Mouse (Mus musculus) midbrain, embryonic 15.5 days (tissue): Measurements from ENCODE around the gene Agmo. TPM values are rescaled to one million over a fixed set of nuclear protein-coding genes. Genes with fewer than 3 reads are reported as not detected.

ENCODE experiments used
- ATAC-seq: fragments of 200-750 bp; cut with Nextera tagmentation; replicated peaks from 2 replicates; pipeline ENCODE4 v1.8.0; 2017; ENCODE audit warnings: moderate TSS enrichment
- H3K27ac ChIP-seq: fragments of 300-500 bp; sonication (generic); 2 replicates; pipeline ENCODE4 v1.5.1; 2015; ENCODE audit warnings: mild to moderate bottlenecking, inconsistent platforms
- H3K27me3 ChIP-seq: fragments of 300-500 bp; sonication (generic); replicated peaks from 2 replicates; pipeline ENCODE4 v1.6.1; 2015; ENCODE audit warnings: inconsistent platforms
- H3K36me3 ChIP-seq: fragments of 300-500 bp; sonication (generic); replicated peaks from 2 replicates; pipeline ENCODE4 v1.6.1; 2015; ENCODE audit warnings: inconsistent platforms
- H3K4me1 ChIP-seq: fragments of 300-500 bp; sonication (generic); 2 replicates; pipeline ENCODE4 v1.6.1; 2015; ENCODE audit warnings: inconsistent platforms
- H3K4me2 ChIP-seq: fragments of 300-500 bp; sonication (generic); 2 replicates; pipeline ENCODE4 v1.6.1; 2015; ENCODE audit warnings: inconsistent platforms, mild to moderate bottlenecking, moderate library complexity
- H3K4me3 ChIP-seq: fragments of 300-500 bp; sonication (generic); 2 replicates; pipeline ENCODE4 v1.5.1; 2015; ENCODE audit warnings: mild to moderate bottlenecking, inconsistent platforms
- H3K9ac ChIP-seq: fragments of 300-500 bp; sonication (generic); 2 replicates; pipeline ENCODE4 v1.6.1; 2015; ENCODE audit warnings: mild to moderate bottlenecking, inconsistent platforms
- H3K9me3 ChIP-seq: fragments of 300-500 bp; sonication (generic); 2 replicates; pipeline ENCODE4 v1.6.1; 2016; ENCODE audit warnings: inconsistent platforms
- WGBS: fragments of 180-500 bp; shearing (Covaris S2); methylation state at CpG from one replicate; pipeline ENCODE4 v1.1.7; 2015; ENCODE audit warnings: mixed read lengths; 5-methylcytosine and 5-hydroxymethylcytosine counted together
- polyA plus RNA-seq: library from polyadenylated mRNA; unstranded; fragments of >200 nt; fragmentation: Nextera tagmentation; extraction: Ambion mirVana; gene quantifications from 2 replicates; pipeline ENCODE4 v1.2.1, GENCODE M21; 2015

Agmo gene
- 0.69 and 1.1 TPM in 2 replicates for polyA plus RNA-seq

DNA sequence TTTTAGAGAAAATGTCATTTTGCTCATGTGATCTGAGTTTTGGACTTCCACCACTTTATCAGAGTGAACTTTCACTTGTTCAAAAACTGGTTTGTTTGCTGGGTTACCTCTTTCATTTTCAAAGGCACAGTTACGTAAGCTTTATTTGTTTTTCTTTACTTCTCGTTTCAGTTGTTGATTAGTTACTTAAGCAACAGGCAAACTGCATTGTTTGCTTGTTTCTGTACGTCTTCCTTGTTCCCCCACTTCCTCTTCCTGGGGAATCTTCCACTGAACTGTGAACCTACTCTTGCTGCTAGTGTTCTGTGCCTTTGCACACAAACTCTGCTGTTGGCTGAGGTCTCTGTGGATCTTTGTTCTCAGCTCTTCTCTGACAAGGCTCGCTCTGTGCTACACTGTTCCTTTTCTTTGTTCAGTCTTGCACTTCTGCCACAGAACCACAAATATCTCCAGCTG lies at the start of gene Agmo:
TSS of gene Agmo (plus strand) at position 76 of the 456 bp plus-strand sequence.
- H3K27me3 ChIP-seq: no peaks in the 10 kb centered on the region
- no peak for ATAC-seq
- H3K36me3 ChIP-seq: no peaks in the 10 kb centered on the region
- no peak within 1 kb of the TSS for H3K9ac ChIP-seq
- H3K4me3 ChIP-seq: no peak within 1 kb of the TSS
- H3K27ac ChIP-seq: no peak within 1 kb of the TSS
- 67% methylated on average over 4 of the region's 4 CpGs for WGBS
- no peak within 1 kb of the TSS for H3K4me2 ChIP-seq
- no peaks in the 10 kb centered on the region for H3K4me1 ChIP-seq
- H3K9me3 ChIP-seq: no peaks in the 10 kb centered on the region

DNA sequence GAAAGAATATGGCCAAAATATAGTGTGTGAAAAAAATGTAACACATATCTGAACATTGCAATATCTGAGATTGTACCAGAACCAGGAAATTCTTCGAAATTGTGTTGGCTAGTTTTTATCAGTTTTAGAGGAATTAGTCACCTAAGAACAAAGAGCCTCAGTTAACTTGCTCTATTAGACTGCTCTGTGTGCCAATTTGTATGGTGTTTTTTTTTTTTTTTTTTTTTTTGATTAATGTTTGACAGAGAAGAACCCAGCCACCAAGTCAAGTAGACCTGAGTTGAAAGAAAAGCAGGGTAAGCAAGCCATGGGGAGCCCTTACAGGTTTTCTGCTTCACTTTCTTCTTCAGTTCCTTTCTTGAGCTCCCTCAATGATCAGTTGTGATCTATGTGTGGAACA lies 10.3 kb upstream of the Agmo start:
- H3K27ac ChIP-seq: no peak overlapping the region
- no peaks in the 10 kb centered on the region for H3K4me1 ChIP-seq
- no peak overlapping the region for H3K9ac ChIP-seq
- H3K36me3 ChIP-seq: no peaks in the 10 kb centered on the region
- H3K4me3 ChIP-seq: no peak overlapping the region
- ATAC-seq: no peak
- H3K27me3 ChIP-seq: no peaks in the 10 kb centered on the region
- WGBS: 82% methylated on average over 1 of the region's 1 CpGs
- H3K4me2 ChIP-seq: no peak overlapping the region
- H3K9me3 ChIP-seq: no peaks in the 10 kb centered on the region

DNA sequence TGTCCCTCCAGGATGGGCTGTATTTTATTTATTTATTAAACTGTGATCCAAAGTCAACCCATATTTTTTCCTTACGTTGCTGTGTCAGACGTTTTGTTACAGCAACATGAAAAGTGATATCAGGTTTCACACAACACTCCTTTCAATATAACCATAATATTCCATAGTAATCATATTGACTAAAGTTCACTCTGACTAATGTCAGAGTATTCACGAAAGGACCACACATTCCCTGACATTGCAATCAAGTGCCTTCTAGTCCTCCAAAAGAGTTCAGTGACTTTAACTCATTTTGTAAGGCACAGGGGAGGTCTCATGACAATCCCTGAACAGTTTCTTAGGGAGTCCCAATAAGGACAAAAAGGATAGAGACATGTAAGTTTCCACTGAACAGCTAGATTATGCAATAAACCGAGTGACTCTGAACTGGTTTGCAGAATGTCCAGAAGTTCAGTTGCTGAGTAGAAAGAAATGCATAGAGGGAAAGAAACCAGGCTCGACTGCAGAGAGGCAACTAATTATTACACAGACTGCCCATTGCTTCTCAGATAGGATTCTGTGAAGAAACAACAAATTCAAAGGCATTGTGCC lies 371 bp upstream of the Agmo start:
- Histone ChIP-seq H3K9me3 (no peaks in the 10 kb centered on the region), H3K36me3 (no peaks in the 10 kb centered on the region), H3K4me2 (no peak overlapping the region), H3K9ac (no peak overlapping the region), H3K27ac (no peak overlapping the region), H3K4me1 (no peaks in the 10 kb centered on the region), H3K4me3 (no peak overlapping the region), H3K27me3 (no peaks in the 10 kb centered on the region)
- 75% methylated on average over 5 of the region's 5 CpGs for WGBS
- no peak for ATAC-seq

DNA sequence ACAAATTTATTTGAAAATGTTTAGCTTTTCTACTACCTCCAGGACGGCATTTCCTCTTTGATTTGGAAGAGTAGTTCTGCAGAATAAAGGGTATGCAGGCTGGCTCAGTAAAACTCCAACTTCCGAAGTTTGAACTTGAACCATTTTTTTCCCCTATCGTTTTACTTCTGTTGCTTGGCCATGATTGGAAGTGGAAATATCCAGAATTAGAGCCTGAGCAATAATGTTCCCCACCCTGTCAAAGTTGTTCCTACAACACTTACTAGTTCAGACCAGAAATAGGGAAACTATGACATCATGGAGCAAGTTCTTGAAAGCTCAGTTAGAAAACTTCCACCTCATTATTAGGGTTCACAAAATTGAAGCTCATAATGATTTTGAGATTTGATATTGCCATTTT lies 1.0 kb downstream of the Agmo start:
- Histone ChIP-seq H3K4me1 (no peaks in the 10 kb centered on the region), H3K9me3 (no peaks in the 10 kb centered on the region), H3K27me3 (no peaks in the 10 kb centered on the region), H3K27ac (no peak overlapping the region), H3K9ac (no peak overlapping the region), H3K36me3 (no peaks in the 10 kb centered on the region), H3K4me3 (no peak overlapping the region), H3K4me2 (no peak overlapping the region)
- no peak for ATAC-seq
- WGBS: 87% methylated on average over 3 of the region's 3 CpGs

DNA sequence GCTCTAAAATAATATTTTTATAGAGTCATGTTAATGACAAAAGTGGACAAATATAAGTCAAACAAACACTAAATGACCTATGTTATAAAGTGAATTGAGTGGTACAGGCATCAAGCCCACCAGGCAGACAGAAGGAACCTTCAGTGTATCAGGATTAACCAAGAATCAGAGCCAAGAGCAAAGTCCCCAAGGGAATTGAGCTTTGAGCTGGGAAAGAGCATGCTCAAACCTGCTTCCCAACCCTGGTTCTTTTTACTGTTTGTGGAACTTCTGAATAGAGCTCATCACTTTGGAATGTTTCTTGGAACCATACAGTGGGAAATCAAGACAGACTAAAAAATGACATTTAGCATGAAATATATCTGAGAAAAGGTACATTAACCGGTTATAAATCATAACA lies 3.4 kb downstream of the Agmo start:
- Histone ChIP-seq H3K9me3 (no peaks in the 10 kb centered on the region), H3K27ac (no peak overlapping the region), H3K4me2 (no peak overlapping the region), H3K4me1 (no peaks in the 10 kb centered on the region), H3K4me3 (no peak overlapping the region), H3K27me3 (no peaks in the 10 kb centered on the region), H3K9ac (no peak overlapping the region), H3K36me3 (no peaks in the 10 kb centered on the region)
- 98% methylated on average over 1 of the region's 1 CpGs for WGBS
- no peak for ATAC-seq

DNA sequence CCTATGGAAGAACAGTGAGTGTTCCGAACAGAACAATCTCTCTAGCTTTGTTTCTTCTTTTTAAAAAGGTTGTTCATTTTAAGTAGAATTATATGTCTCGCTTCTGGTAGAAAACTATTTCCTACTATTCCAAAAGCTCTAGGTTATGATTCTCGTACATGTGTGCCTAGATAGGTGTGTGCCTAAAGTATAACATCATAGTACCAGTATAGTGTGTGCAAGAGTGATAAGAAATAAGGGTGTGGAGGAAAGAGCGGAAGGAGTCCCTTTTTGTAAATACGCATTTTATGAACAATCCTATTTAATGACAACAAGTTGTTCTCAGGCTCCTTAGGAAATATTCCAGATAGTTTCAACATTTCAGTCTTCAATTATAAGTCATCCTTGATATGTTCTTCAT lies 10.2 kb downstream of the Agmo start:
- Histone ChIP-seq H3K9ac (no peak overlapping the region), H3K4me3 (no peak overlapping the region), H3K4me1 (no peaks in the 10 kb centered on the region), H3K27ac (no peak overlapping the region), H3K4me2 (no peak overlapping the region), H3K27me3 (no peaks in the 10 kb centered on the region), H3K36me3 (no peaks in the 10 kb centered on the region), H3K9me3 (no peaks in the 10 kb centered on the region)
- no peak for ATAC-seq
- WGBS: 95% methylated on average over 5 of the region's 5 CpGs

DNA sequence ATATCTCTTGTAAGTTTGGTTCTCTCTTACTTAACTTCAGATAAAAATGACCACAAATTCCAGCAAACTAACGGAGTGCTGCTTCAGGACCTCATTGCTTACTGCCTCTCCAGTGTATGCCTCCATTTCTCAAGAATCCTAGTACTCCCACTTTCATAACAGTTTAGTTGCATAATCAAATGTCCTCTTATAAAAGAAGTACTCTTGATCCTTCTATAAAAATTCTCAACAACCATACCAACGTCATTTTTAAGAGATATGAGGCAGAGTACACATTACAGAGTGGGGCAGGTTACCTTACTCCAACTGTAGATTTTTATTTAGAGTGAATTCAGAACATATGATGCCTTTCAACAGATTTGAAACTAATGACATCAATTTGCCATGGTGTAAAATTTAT lies 15.7 kb downstream of the Agmo start:
- Histone ChIP-seq H3K9ac (no peak overlapping the region), H3K36me3 (no peaks in the 10 kb centered on the region), H3K4me1 (no peaks in the 10 kb centered on the region), H3K9me3 (no peaks in the 10 kb centered on the region), H3K4me2 (no peak overlapping the region), H3K27ac (no peak overlapping the region), H3K4me3 (no peak overlapping the region), H3K27me3 (no peaks in the 10 kb centered on the region)
- 77% methylated on average over 2 of the region's 2 CpGs for WGBS
- ATAC-seq: no peak

DNA sequence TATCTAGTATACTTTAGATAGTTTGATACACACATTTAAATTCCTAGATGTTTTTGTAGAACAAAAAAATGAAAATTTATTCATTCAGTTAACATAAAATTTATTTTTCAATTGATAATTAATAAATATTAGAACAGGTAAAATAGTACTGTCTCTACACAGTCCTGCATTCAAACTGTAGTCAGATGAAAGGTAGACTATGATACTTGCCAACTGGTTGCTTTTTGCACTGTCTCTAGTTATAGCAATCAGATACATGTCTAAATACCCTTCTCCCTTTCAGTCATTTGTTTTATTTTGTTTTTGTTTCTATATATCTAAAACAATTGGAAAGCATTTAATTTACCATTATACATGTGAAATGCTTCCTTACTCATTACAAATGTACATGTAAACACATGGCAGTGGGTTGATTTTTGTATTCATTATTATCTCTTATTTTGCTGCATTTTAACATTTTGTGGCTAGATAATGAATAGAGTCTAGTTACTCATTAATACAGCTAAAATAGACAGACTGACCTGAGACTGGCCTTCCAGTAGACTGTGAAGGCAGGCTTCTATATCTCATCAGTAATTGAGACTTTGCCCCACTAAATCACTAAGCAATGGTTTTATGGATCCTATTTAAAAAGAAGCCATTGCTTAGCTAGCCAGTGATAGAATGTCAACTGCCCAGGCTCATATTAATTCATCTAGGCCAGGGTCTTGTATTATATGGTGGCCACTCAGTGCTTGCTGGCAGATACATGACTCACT lies 18.5 kb downstream of the Agmo start:
- H3K4me2 ChIP-seq: no peak overlapping the region
- no peak for ATAC-seq
- H3K4me1 ChIP-seq: no peaks in the 10 kb centered on the region
- H3K27me3 ChIP-seq: no peaks in the 10 kb centered on the region
- no peak overlapping the region for H3K27ac ChIP-seq
- H3K9ac ChIP-seq: no peak overlapping the region
- H3K9me3 ChIP-seq: no peaks in the 10 kb centered on the region
- H3K4me3 ChIP-seq: no peak overlapping the region
- H3K36me3 ChIP-seq: no peaks in the 10 kb centered on the region

DNA sequence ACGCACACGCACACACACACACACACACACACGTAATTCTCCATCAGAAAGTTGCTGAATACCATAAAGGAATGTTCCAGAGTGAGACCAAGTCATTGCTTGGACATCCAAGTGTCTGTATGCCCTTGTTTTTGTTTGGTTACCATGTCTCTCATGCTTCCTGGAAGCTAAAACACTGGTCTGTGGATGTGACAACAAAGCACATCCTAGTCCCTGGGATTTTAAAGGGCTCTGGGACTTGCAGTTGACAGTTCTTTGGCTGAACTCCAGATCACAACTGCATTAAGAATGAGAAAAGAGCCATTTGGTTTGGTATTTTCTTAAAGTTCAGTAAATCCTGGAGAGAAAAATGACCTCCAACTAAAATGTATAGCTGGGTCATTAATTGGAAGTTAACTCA lies 22.2 kb downstream of the Agmo start:
- Histone ChIP-seq H3K4me2 (no peak overlapping the region), H3K4me3 (no peak overlapping the region), H3K36me3 (no peaks in the 10 kb centered on the region), H3K27me3 (no peaks in the 10 kb centered on the region), H3K27ac (no peak overlapping the region), H3K4me1 (no peaks in the 10 kb centered on the region), H3K9ac (no peak overlapping the region), H3K9me3 (no peaks in the 10 kb centered on the region)
- 82% methylated on average over 3 of the region's 3 CpGs for WGBS
- ATAC-seq: no peak

DNA sequence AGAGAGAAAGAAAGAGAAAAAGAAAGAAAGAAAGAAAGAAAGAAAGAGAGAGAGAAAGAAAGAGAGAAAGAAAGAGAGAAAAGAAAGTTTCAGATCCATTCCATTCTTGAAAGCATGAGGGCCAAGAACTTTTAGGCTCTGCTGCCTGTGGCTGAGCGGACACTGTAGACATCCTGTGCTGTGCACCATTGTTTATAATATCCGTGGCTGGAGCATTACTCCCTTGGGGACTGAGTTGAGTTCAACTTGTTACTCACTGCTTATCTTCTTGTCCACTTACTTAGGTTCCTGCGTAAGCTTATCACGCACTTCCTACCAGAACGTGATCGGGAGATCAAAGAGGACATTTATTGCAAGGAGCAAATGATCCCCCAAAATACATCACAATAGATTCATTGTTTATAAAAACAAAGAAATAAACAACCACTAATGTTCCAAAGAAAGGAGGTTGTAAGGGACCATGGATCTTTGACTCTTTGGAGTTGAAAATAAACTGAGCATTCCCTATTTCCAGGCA lies 27.3 kb downstream of the Agmo start:
- ATAC-seq: no peak
- H3K27ac ChIP-seq: no peak overlapping the region
- H3K27me3 ChIP-seq: no peaks in the 10 kb centered on the region
- no peaks in the 10 kb centered on the region for H3K36me3 ChIP-seq
- H3K4me3 ChIP-seq: no peak overlapping the region
- WGBS: 76% methylated on average over 6 of the region's 6 CpGs
- no peaks in the 10 kb centered on the region for H3K9me3 ChIP-seq
- H3K9ac ChIP-seq: no peak overlapping the region
- H3K4me2 ChIP-seq: no peak overlapping the region
- no peaks in the 10 kb centered on the region for H3K4me1 ChIP-seq

DNA sequence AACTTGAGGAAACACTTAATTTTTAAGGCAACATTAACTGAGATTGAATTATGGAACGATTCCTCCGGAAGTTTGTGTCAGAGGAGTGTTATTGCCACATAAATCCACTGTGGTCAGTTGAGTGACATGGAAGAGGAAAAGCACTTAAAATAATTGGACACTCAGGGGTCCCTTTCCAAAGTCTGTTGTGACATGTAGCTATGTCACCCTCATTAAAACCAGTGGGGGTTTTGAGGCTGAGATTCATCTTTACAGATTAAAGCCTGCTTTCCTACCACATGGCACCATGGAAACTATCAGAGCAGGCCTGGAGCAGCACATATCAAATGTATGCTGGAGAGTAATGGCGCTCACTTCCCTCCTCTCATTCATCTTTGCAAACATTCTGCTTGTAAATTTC lies 31.2 kb downstream of the Agmo start:
- ATAC-seq: 0 out of 2 replicates have a peak, but pooled peaks have one; percentile 63
- H3K9me3 ChIP-seq: no peaks in the 10 kb centered on the region
- WGBS: 72% methylated on average over 3 of the region's 3 CpGs

DNA sequence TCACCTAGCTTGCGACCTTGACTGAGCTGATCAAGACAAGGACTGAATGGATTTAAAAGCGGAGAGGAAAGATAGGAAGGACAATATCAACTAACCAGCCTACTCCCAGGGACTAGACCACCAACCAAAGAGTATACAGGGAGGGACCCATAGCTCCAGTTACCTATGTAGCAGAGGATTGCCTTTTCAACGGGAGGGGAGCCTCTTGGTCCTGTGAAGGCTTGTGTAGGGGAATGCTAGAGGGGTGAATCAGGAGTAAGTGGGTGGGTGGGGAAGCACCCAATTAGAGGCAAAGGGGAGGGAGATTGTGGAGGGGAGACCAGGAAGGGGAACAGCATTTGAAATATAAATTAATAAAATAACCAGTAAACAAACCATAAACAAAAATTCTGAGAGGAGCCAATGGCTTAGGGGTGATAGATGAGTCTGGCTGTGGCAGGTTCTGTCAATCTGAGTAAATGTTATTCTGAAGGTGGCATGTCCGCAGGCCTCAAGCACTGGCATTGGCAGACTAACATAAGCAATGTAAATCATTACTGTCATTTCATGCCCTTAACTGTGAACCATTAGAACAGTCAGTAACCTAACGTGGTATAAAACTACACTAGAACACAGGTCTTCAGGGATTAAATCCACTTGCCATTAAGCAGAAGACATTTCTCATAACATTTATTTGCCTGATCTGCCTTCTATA lies 32.7 kb downstream of the Agmo start:
- 74% methylated on average over 5 of the region's 5 CpGs for WGBS

More for the DNA sequence above, 31.2 kb downstream of the Agmo start:
- H3K27me3 ChIP-seq: no peaks in the 10 kb centered on the region
- no peak overlapping the region for H3K4me3 ChIP-seq
- H3K9ac ChIP-seq: no peak overlapping the region
- no peaks in the 10 kb centered on the region for H3K36me3 ChIP-seq
- H3K4me2 ChIP-seq: no peak overlapping the region
- H3K4me1 ChIP-seq: no peaks in the 10 kb centered on the region
- H3K27ac ChIP-seq: no peak overlapping the region

More for the DNA sequence above, 32.7 kb downstream of the Agmo start:
- H3K4me3 ChIP-seq: no peak overlapping the region
- no peak overlapping the region for H3K27ac ChIP-seq
- H3K36me3 ChIP-seq: no peaks in the 10 kb centered on the region
- no peak overlapping the region for H3K4me2 ChIP-seq
- no peaks in the 10 kb centered on the region for H3K27me3 ChIP-seq
- ATAC-seq: peak; percentile 84
- H3K9ac ChIP-seq: no peak overlapping the region
- H3K4me1 ChIP-seq: no peaks in the 10 kb centered on the region
- no peaks in the 10 kb centered on the region for H3K9me3 ChIP-seq
